Mouse (Mus musculus): Measurements from ENCODE around the gene Bco1.

Gene Bco1

DNA sequence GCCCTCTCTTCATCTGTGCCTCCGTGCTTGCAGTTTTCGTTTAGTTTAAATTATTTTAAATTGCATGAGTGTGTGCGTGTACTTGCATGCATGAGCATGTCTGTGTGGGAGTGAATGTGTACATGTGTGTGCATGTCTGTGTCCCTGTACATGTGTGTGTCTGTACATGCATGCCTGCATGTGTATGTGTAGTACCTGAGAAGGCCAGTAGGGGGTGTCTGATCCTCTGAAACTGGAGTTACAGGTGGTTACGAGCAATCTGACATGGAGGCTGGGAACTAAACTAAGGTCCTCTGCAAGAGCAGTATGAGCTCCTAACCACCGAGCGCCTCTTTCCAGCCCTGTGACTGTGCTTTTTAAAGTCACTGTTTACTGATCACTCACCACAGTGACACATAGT is 52.9 kb downstream of the Bco1 start:
- no peak for DNase-seq (ENCODE audit: low spot score)

DNA sequence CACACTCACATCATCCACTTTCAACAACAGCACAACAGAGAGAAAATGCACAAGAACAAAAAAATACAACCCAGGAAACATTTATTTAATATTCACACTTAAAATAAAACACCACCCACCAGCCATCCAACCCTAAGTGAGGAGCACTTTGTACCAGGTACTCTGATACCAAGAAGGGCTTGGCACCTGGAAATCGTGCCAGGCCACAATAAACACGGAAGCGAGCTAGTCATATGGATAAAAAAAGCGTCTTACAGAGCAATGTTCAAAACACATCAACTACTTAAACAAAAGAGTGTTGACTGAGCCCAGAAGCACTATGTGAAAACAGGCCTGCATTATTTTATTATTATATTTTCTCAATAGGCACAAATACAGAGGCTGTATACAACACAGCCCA is 60.5 kb downstream of the Bco1 start:
- DNase-seq (ENCODE audit: low spot score), result no peak

DNA sequence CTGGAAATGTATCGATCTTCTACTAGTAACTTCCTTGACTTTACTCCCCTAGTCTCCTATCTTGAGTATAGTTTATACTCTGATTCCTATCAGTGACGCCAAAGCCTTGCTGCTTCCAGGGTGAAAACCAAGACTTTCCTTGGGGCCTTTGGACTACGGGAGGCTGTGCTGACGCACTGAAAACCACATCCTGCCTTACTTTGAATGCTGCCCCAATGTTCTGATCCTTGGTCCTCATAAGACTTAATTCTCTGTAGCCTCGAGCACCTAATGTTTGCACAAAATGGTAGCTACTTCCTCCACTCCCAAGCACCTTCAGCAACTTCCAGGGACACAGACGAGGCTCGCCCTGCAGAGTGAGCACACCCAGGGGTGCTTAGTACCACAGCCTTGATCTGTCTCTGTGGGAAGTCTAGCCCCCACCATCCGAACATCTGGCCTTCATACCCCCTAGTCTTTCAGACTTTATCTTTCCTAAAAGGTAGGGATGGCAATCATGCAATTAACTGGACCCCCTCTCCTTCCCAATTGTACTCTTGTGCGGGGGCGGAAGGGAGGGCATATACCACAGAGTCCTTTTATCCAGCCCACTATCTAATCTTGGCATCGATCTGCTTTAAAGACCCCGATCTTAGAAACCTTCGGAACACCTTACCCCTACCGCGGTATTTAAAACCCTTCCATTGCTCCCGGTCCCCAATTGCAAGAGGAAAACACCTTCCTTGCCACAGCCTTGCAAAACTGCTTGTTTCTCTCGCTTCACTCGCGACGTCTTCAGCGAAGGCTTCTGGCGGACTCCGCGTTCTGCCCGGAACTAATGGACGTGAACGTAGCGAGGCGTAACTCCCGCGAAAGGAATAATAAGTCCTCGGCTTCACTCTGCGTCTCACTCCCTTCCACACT is 61.5 kb downstream of the Bco1 start:
- DNase-seq (ENCODE audit: low spot score), result no peak

DNA sequence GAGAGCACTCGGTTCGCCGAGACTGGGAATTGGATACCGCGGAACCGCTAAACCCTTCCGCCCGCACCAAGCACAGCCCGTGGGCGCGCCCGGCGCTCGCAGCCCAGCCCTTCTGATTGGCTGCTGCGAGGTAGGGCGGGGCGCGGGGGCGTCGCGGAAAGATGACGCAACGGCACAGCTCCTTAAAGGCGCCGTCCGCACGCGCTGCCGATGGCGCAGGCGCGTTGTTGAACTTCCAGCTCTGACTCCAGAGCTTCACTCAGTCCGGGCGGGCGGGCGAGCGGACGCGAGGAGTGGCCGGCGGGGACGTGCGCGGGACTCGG is 62.1 kb downstream of the Bco1 start:
- peak; percentile 95 for DNase-seq (ENCODE audit: low spot score)

GRCm38 (mm10) chr8:117158135-117158761 is 62.6 kb downstream of the Bco1 start, which contains the start of gene Gan:
Gan (plus strand) TSS chr8:117158135.
- peak; percentile 15 for DNase-seq (ENCODE audit: low spot score)

- no peak for DNase-seq (ENCODE audit: low spot score)
Measured at GRCm38 (mm10) chr8:117159031-117159430, 63.4 kb downstream of the Bco1 start.

GRCm38 (mm10) chr8:117164912-117165311 is 69.3 kb downstream of the Bco1 start:
- DNase-seq (ENCODE audit: low spot score), result no peak

DNA sequence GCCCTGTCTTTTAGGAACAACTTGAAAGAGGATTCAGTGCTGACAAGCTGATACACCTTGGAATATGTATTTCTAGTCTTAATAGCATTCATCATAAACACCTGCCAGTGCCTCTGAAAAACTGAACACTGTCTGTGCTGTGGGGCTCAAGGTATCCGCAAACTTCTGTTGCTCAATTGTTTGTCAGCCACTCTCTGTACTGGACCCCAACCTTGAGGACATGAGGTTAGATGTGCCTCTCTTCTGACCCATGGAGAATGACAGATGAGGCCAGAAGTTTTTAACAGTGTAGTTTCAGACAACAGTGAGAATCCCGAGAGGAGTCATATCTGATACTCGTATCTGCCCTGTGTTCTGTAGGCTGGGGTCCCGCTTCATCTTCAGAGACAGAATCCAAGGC is 69.9 kb downstream of the Bco1 start:
- no peak for DNase-seq (ENCODE audit: low spot score)

DNA sequence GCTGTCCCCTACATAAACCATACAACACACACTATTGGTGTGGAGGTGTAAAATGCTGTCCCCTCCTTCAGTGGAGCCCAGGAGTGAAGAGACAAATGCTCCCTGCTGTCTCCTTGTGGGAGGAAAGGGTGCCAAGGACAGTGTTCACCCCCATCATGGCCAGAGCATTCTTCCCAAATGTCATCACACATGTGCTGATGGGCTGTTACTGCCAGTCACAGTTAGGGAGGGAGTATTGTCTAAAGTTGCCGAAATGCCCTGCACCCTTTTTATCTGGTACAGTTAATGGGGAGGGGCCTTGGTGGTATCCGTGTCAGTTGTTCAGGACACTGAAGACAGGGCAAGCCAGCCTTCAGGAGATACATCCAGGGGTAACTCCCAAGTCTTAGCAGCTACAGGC is 70.9 kb downstream of the Bco1 start:
- no peak for DNase-seq (ENCODE audit: low spot score)

DNA sequence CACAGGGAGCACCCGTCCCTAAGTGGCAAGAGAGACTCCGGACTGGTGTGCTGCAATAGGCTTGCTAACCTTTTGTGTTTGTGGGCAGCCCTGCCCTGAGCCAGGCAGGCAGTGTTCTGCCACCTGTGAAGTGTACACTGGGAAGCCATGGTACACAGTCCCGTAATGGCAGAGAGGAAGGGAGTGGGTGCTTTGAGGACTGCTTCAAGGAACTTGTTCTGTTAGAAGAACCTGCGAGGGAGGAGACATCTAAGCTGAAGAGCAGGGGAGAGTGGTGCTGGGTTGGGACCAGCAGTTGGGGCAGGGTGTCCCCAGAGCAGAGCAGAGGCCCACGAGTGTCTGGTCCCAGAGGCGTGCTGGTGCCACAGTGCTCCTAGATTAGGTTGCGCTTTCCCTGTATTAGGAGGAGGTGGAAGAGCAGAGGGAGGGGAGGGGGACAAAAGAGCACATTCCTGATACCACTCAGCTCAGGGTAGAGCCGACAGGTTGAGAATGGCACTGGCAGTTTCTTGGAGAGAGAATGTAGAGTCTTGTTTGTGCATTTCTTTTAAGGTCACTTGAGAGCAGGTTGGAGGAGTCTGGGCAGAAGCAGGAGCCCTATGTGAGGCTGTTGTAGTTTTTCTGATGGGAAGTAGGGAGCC is 71.7 kb downstream of the Bco1 start:
- DNase-seq (ENCODE audit: low spot score), result no peak

DNA sequence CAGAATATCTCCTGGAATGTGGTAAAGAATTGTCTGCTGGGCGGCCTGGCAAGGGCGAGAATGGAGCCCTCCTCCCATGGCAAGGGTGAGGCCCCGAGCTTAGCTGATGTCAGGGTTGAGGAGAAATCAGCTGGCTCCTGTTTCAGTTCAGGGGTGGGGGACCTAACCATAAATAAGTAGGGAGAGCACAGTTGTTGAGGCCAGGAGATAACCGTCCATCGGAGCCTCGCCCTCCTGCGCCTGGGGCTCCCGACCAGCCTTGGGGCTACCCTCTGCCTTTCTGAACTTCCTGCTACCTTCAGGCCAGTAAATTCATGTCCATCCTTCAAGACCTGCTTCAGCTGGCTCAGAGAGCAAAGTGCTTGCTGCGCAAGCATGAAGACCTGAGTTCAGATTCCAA is 72.7 kb downstream of the Bco1 start:
- no peak for DNase-seq (ENCODE audit: low spot score)

DNA sequence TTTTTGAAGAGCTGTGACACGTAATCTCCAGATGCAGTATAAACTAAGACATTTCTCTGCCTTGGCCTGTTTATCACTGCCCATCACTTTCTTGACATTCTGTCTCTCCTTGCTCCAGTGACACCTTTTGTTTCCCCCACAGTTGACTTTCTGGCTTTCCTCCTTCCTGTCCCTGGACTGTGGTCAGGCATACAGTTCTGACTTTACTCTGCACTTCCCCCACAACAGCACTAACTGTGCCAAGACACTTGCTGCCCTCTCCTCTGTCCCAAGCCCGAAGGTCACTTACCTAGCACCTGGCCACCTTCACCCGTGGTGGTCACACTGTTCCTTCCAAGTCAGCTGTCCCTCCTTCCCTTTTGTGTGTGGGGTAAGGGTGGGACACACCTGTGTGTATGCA is 76.2 kb downstream of the Bco1 start:
- DNase-seq (ENCODE audit: low spot score), result no peak

DNA sequence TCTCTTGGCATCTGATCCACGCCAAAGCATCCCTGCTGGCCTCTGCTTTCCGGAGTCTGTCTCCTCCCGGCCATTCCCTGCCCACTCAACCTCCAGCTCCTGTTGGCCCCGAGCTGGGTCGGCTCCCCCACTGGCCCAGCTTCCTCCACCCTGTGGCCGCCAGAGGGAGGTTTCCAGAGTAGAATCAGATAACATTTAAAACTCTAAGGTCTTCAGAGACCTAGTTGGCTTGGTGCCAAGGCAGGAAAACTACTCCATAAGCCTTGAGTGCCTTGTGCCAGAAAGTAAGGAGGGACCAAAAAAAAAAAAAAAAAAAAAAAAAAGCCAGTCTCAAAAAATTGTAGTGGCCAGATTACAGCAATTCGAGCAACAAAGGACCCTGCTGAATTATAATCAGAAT is 77.2 kb downstream of the Bco1 start:
- peak; percentile 27 for DNase-seq (ENCODE audit: low spot score)

DNA sequence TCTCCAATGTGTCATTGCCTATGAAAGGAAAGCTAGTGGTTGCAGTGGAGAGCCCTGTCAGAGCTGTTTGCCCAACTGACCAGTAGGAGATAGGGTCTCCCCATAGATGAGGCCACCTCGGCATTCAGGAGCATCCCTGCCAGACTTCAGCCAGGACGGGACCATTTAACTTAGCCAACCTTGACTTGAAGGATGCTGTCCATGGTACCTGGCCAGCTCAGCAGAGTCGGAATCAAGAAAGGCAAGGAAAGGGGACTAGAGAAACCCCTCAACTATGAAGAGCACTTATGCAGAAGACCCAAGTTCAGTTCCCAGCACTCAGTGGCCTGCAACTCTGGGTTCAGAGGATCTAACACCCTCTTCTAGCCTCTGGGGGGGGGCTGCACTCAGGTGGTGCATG is 78.0 kb downstream of the Bco1 start:
- DNase-seq (ENCODE audit: low spot score), result no peak

GRCm38 (mm10) chr8:117174536-117174935 is 78.9 kb downstream of the Bco1 start:
- DNase-seq (ENCODE audit: low spot score), result no peak

DNA sequence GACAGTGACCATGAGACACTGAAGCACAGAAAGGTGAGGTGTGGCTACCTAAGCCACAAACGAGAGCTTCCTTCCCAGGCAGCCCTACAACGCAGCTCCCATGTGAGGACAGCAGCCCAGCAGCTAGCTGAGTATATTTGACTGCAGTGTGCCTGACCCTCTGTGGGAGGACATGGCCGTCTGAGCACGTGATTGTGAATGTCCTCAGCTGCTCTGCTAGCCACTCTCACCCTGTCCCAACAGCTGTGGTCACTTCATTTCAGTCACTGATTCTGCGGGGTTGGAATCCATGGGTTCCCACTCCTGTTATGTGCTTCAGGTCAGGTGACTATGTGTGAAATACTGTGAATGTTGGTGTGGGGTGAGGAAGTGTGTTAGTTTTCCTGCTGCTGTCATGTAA is 80.7 kb downstream of the Bco1 start:
- no peak for DNase-seq (ENCODE audit: low spot score)

- no peak for DNase-seq (ENCODE audit: low spot score)
Measured at GRCm38 (mm10) chr8:117177236-117177635, 81.6 kb downstream of the Bco1 start.

- DNase-seq (ENCODE audit: low spot score), result no peak
Measured at GRCm38 (mm10) chr8:117178039-117178438, 82.4 kb downstream of the Bco1 start.

GRCm38 (mm10) chr8:117178676-117179075 is 83.0 kb downstream of the Bco1 start:
- no peak for DNase-seq (ENCODE audit: low spot score)

GRCm38 (mm10) chr8:117182746-117183145 is 87.1 kb downstream of the Bco1 start:
- DNase-seq (ENCODE audit: low spot score), result no peak
